Mouse (Mus musculus): ENCODE data around the gene Zic2.

DNA sequence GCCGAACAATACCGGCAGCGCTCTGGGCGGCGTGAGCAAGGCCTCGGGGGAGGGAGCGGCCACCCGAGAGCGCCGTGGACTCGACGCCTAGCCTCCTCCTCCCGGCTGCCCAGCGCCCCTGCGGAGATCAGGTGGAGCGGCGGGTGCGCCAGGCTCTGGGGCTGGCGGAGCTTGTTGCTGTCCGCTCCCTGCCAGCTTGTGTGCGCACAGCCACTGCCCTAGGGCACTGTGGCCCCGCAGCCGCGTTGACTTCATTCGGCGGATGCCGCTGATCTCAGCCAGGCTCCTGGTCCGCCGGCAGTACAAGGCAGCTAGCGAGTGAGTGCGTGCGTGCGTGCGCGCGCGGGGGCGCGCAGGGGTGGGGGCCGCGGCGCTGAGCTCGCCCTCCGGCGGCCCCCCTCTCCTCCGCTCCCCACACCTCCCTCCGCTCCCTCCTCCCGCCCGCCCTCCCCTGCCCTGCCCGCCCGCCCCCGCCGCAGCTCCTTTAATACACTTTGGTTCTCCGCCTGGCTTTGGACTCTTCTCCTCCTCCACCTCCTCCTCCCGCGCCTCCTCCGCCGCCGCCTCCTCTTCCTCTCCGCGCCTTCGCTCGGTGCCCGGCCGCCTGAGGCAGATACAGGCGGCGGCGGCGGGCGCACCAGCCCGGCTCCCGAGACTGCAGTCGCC lies at the start of gene Zic2:
- TF ChIP-seq CTCF (IDR thresholded peaks at IDR 0.05; ENCODE audit: borderline replicate concordance, control insufficient read depth, extremely low read depth, insufficient read depth, low read length, poor library complexity) (no peak), POLR2A (IDR thresholded peaks at IDR 0.05; ENCODE audit: control insufficient read depth, extremely low read depth, insufficient read depth, low read length, poor library complexity) (no peak)
